Mouse (Mus musculus) monocyte, adult 2 months (primary cell): Measurements from ENCODE around the gene Aqp2.

Source experiments
- DNase-seq, 2 experiments: peaks; one replicate each; pipeline ENCODE4 v3.0.0; 2022; ENCODE audit warnings: low spot score in 2 of 2, low read depth in 1 of 2

Aqp2 gene

GRCm38 (mm10) chr15:99578802-99579485 is at the start of gene Aqp2:
TSS of gene Aqp2 (plus strand) at chr15:99579055.
- no peak for DNase-seq

- DNase-seq: no peak
Measured at GRCm38 (mm10) chr15:99531146-99531545, 47.7 kb upstream of the Aqp2 start.

GRCm38 (mm10) chr15:99532023-99532422 is 46.8 kb upstream of the Aqp2 start:
- DNase-seq: no peak

GRCm38 (mm10) chr15:99536889-99537862 is 41.7 kb upstream of the Aqp2 start:
- DNase-seq: no peak

- DNase-seq: no peak
Measured at GRCm38 (mm10) chr15:99539891-99540290, 39.0 kb upstream of the Aqp2 start.

GRCm38 (mm10) chr15:99544047-99544446 is 34.8 kb upstream of the Aqp2 start:
- no peak for DNase-seq

- DNase-seq: no peak
Measured at GRCm38 (mm10) chr15:99546596-99546995, 32.3 kb upstream of the Aqp2 start.

- no peak for DNase-seq
Measured at GRCm38 (mm10) chr15:99547732-99548131, 31.1 kb upstream of the Aqp2 start.

GRCm38 (mm10) chr15:99549901-99550300 is 29.0 kb upstream of the Aqp2 start:
- DNase-seq: no peak

GRCm38 (mm10) chr15:99553767-99554166 is 25.1 kb upstream of the Aqp2 start:
- no peak for DNase-seq

GRCm38 (mm10) chr15:99558947-99559346 is 19.9 kb upstream of the Aqp2 start:
- DNase-seq: no peak

GRCm38 (mm10) chr15:99560246-99560645 is 18.6 kb upstream of the Aqp2 start:
- no peak for DNase-seq

- no peak for DNase-seq
Measured at GRCm38 (mm10) chr15:99567371-99567770, 11.5 kb upstream of the Aqp2 start.

- DNase-seq: no peak
Measured at GRCm38 (mm10) chr15:99568682-99569081, 10.2 kb upstream of the Aqp2 start.

- DNase-seq: no peak
Measured at GRCm38 (mm10) chr15:99569123-99569522, 9.7 kb upstream of the Aqp2 start.

GRCm38 (mm10) chr15:99583463-99584344 is 4.8 kb downstream of the Aqp2 start:
- DNase-seq: no peak

- no peak for DNase-seq
Measured at GRCm38 (mm10) chr15:99584407-99585202, 5.8 kb downstream of the Aqp2 start.

- no peak for DNase-seq
Measured at GRCm38 (mm10) chr15:99585741-99586140, 6.9 kb downstream of the Aqp2 start.

GRCm38 (mm10) chr15:99586525-99586924 is 7.7 kb downstream of the Aqp2 start:
- no peak for DNase-seq

GRCm38 (mm10) chr15:99589237-99589636 is 10.4 kb downstream of the Aqp2 start:
- no peak for DNase-seq
